Mouse (Mus musculus): ENCODE results near the gene Pigk. TPM values are rescaled to one million over a fixed set of nuclear protein-coding genes. Genes with fewer than 3 reads are reported as not detected.

The Pigk gene
- polyA plus RNA-seq, 1 experiment from 2014 or later, result 42.4 TPM

Other genes starting within 250 kb of the Pigk start
- gene Ak5, start 45.7 kb upstream of the Pigk start, polyA plus RNA-seq (2014; fragmentation: Nextera tagmentation; extraction: Ambion mirVana), result 1.2 and 1.4 TPM in 2 replicates

All from neural tube, embryonic 11.5 days (tissue).